Mouse (Mus musculus): ENCODE measurements around the gene Tceanc2.

- no peak for TF ChIP-seq CTCF (IDR thresholded peaks at IDR 0.05; ENCODE audit: control insufficient read depth, insufficient read depth, insufficient read length)
- TF ChIP-seq FOSL1 (IDR thresholded peaks at IDR 0.05; ENCODE audit: insufficient read depth, low read length, poor library complexity, severe bottlenecking): no peak
- TF ChIP-seq MYOG (IDR thresholded peaks at IDR 0.05; ENCODE audit: control insufficient read depth, extremely low read depth, insufficient read length): no peak
Observed at GRCm38 (mm10) chr4:107117741-107118385, 61.1 kb downstream of the Tceanc2 start.
